In the genomic region with DNA sequence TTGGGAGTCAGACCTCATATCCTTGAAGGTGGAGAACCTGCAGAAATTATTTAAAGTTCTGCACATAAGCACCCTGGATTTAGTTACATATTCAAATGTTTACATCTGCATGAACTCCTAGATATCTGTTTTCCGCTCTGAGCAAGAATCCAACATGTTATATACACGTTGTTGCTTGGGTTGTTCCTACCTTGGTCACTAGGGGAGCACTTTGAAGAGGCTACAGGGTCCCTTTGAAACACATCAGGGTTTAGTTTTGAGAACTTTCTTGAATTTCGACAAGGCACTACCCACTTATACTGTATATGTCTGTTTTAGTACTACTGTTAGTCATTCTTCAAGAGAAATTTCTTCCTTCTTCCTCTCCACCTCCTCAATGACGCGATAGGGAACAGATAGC, we compare ENCODE assay signal across 26 mouse cellular contexts. TPM values are rescaled to one million over a fixed set of nuclear protein-coding genes. Genes with fewer than 3 reads are reported as not detected.
DNase-seq lines count a peak whose midpoint lies in the region; TF ChIP-seq lines count a peak whose summit lies in the region.
"Had no signal": no experiment of that assay in that cellular context is flagged by ENCODE, and none has a peak within 500 bp of the region (broad histone marks: within the 10 kb centered on the region; RNA-seq: fewer than 3 reads in every experiment).

No protein-coding gene starts in this region.

- no peaks in the 10 kb centered on the region for H3K27me3 ChIP-seq in E14TG2a.4 (ENCODE audit: insufficient read depth, low read length)
- H3K27me3 ChIP-seq: embryonic facial prominence, embryonic 13.5 days; embryonic facial prominence, embryonic 15.5 days; forebrain, embryonic 12.5 days; Patski had no signal

- no peak overlapping the region for H3K27ac ChIP-seq in layer of hippocampus, adult 2 months
- H3K27ac ChIP-seq: embryonic facial prominence, embryonic 13.5 days; embryonic facial prominence, embryonic 15.5 days; forebrain, embryonic 10.5 days; forebrain, embryonic 12.5 days had no signal

- no peaks in the 10 kb centered on the region for H3K4me1 ChIP-seq in E14TG2a.4 (replicated peaks; ENCODE audit: low read depth, low read length)
- H3K4me1 ChIP-seq: embryonic facial prominence, embryonic 13.5 days; embryonic facial prominence, embryonic 15.5 days; forebrain, embryonic 10.5 days; forebrain, embryonic 12.5 days had no signal

- H3K9me3 ChIP-seq in E14TG2a.4 (ENCODE audit: low read length), result no peaks in the 10 kb centered on the region
- H3K9me3 ChIP-seq: embryonic facial prominence, embryonic 13.5 days; embryonic facial prominence, embryonic 15.5 days; forebrain, embryonic 10.5 days; forebrain, embryonic 12.5 days had no signal

- H3K4me3 ChIP-seq in layer of hippocampus, adult 2 months, result no peak overlapping the region
- no peak overlapping the region for H3K4me3 ChIP-seq in E14TG2a.4 (replicated peaks; ENCODE audit: low read length)
- H3K4me3 ChIP-seq: embryonic facial prominence, embryonic 13.5 days; embryonic facial prominence, embryonic 15.5 days; erythroblast, embryonic 14.5 days; forebrain, embryonic 10.5 days; forebrain, embryonic 12.5 days had no signal

- no peaks in the 10 kb centered on the region for H3K36me3 ChIP-seq in E14TG2a.4 (ENCODE audit: insufficient read depth, low read length)
- H3K36me3 ChIP-seq: embryonic facial prominence, embryonic 13.5 days; embryonic facial prominence, embryonic 15.5 days; forebrain, embryonic 10.5 days; forebrain, embryonic 12.5 days had no signal

- no peak for DNase-seq in layer of hippocampus, adult 2 months (ENCODE audit: low spot score in 2 of 2)
- DNase-seq in layer of hippocampus, adult 9-10 months (ENCODE audit: low spot score), result no peak
- DNase-seq in ES-CJ7 (ENCODE audit: low read depth, low spot score) (peak; percentile 18), R1 (ENCODE audit: low read depth, low spot score) (peak; percentile 60)
- no peak for DNase-seq in thymus, postnatal 14 days
- DNase-seq in cerebellum, postnatal 4 days (ENCODE audit: low spot score in 2 of 2), result no peak
- DNase-seq in ovary, adult 18-20 months (ENCODE audit: low spot score), result no peak
- DNase-seq: adrenal gland, adult 8-10 months; adrenal gland, postnatal 14 days; adrenal gland, postnatal 36 days; cerebellum, adult 11-12 months; cerebellum, adult 2 months; cerebellum, adult 9-10 months; cerebellum, postnatal 10 days; cerebellum, postnatal 25 days; embryo, embryonic 11 days had no signal

- TF ChIP-seq CTCF in layer of hippocampus, adult 2 months (conservative IDR thresholded peaks at IDR 0.05), result peak; percentile 42
- peak; percentile 56 for TF ChIP-seq CTCF in E14TG2a.4 (conservative IDR thresholded peaks at IDR 0.05; ENCODE audit: low read length)

RNA-seq across cellular contexts. Expression of a gene that starts 2.0 kb away (rescaled TPM):
- not detected for total RNA-seq in layer of hippocampus, adult 2 months (2021)
- total RNA-seq: adrenal gland, adult 18-20 months; adrenal gland, adult 8-10 months; adrenal gland, postnatal 14 days; adrenal gland, postnatal 36 days; common myeloid progenitor, adult 5-6 weeks had no signal

RNA-seq across cellular contexts. Expression of a gene that starts 19.3 kb away (rescaled TPM):
- total RNA-seq in layer of hippocampus, adult 2 months (2021), result not detected
- total RNA-seq: adrenal gland, adult 18-20 months; adrenal gland, adult 8-10 months; adrenal gland, postnatal 14 days; adrenal gland, postnatal 36 days; common myeloid progenitor, adult 5-6 weeks; ES-E14 had no signal

RNA-seq across cellular contexts. Expression of a gene that starts 34.4 kb away (rescaled TPM):
- not detected for total RNA-seq in layer of hippocampus, adult 2 months (2021)
- total RNA-seq: adrenal gland, adult 18-20 months; adrenal gland, adult 8-10 months; adrenal gland, postnatal 14 days; adrenal gland, postnatal 36 days; common myeloid progenitor, adult 5-6 weeks; ES-E14 had no signal

RNA-seq across cellular contexts. Expression of a gene that starts 48.6 kb away (rescaled TPM):
- not detected for total RNA-seq in layer of hippocampus, adult 2 months (2021)
- total RNA-seq: adrenal gland, adult 18-20 months; adrenal gland, adult 8-10 months; adrenal gland, postnatal 14 days; adrenal gland, postnatal 36 days; common myeloid progenitor, adult 5-6 weeks; ES-E14 had no signal

RNA-seq across cellular contexts. Expression of a gene that starts 60.0 kb away (rescaled TPM):
- not detected for total RNA-seq in layer of hippocampus, adult 2 months (2021)
- total RNA-seq: adrenal gland, adult 18-20 months; adrenal gland, adult 8-10 months; adrenal gland, postnatal 14 days; adrenal gland, postnatal 36 days; common myeloid progenitor, adult 5-6 weeks had no signal

Comparison
In these comparisons a context has a peak if more than half of its experiments do, and no peak if none do; other contexts are left out.
1. DNase-seq: peak in ES-CJ7 (single experiment) and R1 (single experiment); none in layer of hippocampus, adult 2 months (0 of 2), layer of hippocampus, adult 9-10 months (single experiment), thymus, postnatal 14 days (single experiment), cerebellum, postnatal 4 days (0 of 2) and ovary, adult 18-20 months (single experiment).